Comparison of ENCODE assay signal across 8 mouse cellular contexts in genomic region chr10:121474288-121474687, GRCm38 (mm10). TPM values are rescaled to one million over a fixed set of nuclear protein-coding genes. Genes with fewer than 3 reads are reported as not detected.
A peak's percentile ranks its signal among the peaks of the same experiment; 100 is the strongest.
DNase-seq lines count a peak whose midpoint lies in the region; ATAC-seq and TF ChIP-seq lines count a peak whose summit lies in the region.

No protein-coding gene starts in this region.

- no peak for ATAC-seq in erythroblast, adult 5-6 weeks (replicated peaks; ENCODE audit: low FRiP score, poor library complexity, severe bottlenecking)
- ATAC-seq in heart, embryonic 14.5 days (ENCODE audit: insufficient number of reproducible peaks, insufficient read depth, low FRiP score, low read depth): no peak
- no peak for ATAC-seq in liver, embryonic 14.5 days (ENCODE audit: insufficient read depth)
- no peak for ATAC-seq in monocyte, adult 5-6 weeks (replicated peaks; ENCODE audit: insufficient number of reproducible peaks, low FRiP score, low TSS enrichment, poor library complexity, severe bottlenecking)

- H3K4me2 ChIP-seq in CH12.LX (ENCODE audit: insufficient read depth, low read depth, poor library complexity, severe bottlenecking): peak overlapping the region; percentile 99
- peak overlapping the region; percentile 73 for H3K4me2 ChIP-seq in heart, embryonic 14.5 days (ENCODE audit: low read length)
- H3K4me2 ChIP-seq in liver, embryonic 14.5 days (ENCODE audit: low read depth): peak overlapping the region; percentile 96

- H3K27me3 ChIP-seq in erythroblast, embryonic 14.5 days (ENCODE audit: control insufficient read depth): peaks cover 23% of the 10 kb centered on the region
- H3K27me3 ChIP-seq in CH12.LX (replicated peaks): no peaks in the 10 kb centered on the region
- H3K27me3 ChIP-seq in heart, embryonic 14.5 days (ENCODE audit: control insufficient read depth, insufficient read depth, low read length): no peaks in the 10 kb centered on the region
- peaks cover 3% of the 10 kb centered on the region for H3K27me3 ChIP-seq in liver, embryonic 14.5 days (ENCODE audit: control insufficient read depth, insufficient read depth, low read length)

- H3K79me2 ChIP-seq in CH12.LX (replicated peaks; ENCODE audit: control insufficient read depth, extremely low read depth, insufficient read depth, poor library complexity, severe bottlenecking): peaks cover 30% of the 10 kb centered on the region

- H3K9me3 ChIP-seq in erythroblast, embryonic 14.5 days (ENCODE audit: control insufficient read depth, low read length): no peaks in the 10 kb centered on the region
- H3K9me3 ChIP-seq in CH12.LX (replicated peaks; ENCODE audit: low read length): no peaks in the 10 kb centered on the region
- H3K9me3 ChIP-seq in heart, embryonic 14.5 days (ENCODE audit: control insufficient read depth, low read length): no peaks in the 10 kb centered on the region
- no peaks in the 10 kb centered on the region for H3K9me3 ChIP-seq in liver, embryonic 14.5 days (ENCODE audit: control insufficient read depth, low read length)

- dilution Hi-C loops in CH12.LX (cut with MboI; ENCODE audit: extremely low pct_ligation_motif_present, extremely low pct_unique_long_range_greater_than_20kb, low sequenced_read_pairs): no loop called here

- TF ChIP-seq CTCF in CH12.LX (conservative IDR thresholded peaks at IDR 0.05 in 1 of 2, IDR thresholded peaks at IDR 0.05 in 1 of 2; ENCODE audit: low read depth in 2 of 2, low read length in 2 of 2): no peak
- TF ChIP-seq CTCF in liver, embryonic 14.5 days (IDR thresholded peaks at IDR 0.05; ENCODE audit: low read depth): no peak

- 8% methylated on average over 4 of the region's 4 CpGs for WGBS in heart, embryonic 14.5 days
- WGBS in liver, embryonic 14.5 days (ENCODE audit: insufficient replicate concordance): 16% methylated on average over 4 of the region's 4 CpGs

- H3K4me1 ChIP-seq in erythroblast, embryonic 14.5 days (ENCODE audit: control insufficient read depth): peaks cover 60% of the 10 kb centered on the region
- peaks cover 7 to 63% of the 10 kb centered on the region in 2 experiments for H3K4me1 ChIP-seq in CH12.LX (ENCODE audit: control insufficient read depth in 1 of 2, insufficient read depth in 2 of 2)
- H3K4me1 ChIP-seq in heart, embryonic 14.5 days (ENCODE audit: control insufficient read depth in 2 of 2, insufficient read depth in 2 of 2, low read length in 2 of 2): peaks cover 28 to 57% of the 10 kb centered on the region in 2 experiments
- H3K4me1 ChIP-seq in liver, embryonic 14.5 days (replicated peaks; ENCODE audit: control insufficient read depth in 2 of 2, insufficient read depth in 2 of 2, low read length in 1 of 2): peaks cover 38 to 45% of the 10 kb centered on the region in 2 experiments

- TF ChIP-seq EP300 in CH12.LX (IDR thresholded peaks at IDR 0.05; ENCODE audit: low read length): no peak
- TF ChIP-seq EP300 in liver, embryonic 14.5 days (IDR thresholded peaks at IDR 0.05; ENCODE audit: low read depth): no peak

- H3K36me3 ChIP-seq in erythroblast, embryonic 14.5 days (ENCODE audit: control insufficient read depth): no peaks in the 10 kb centered on the region
- H3K36me3 ChIP-seq in CH12.LX (replicated peaks in 1 of 2; ENCODE audit: control insufficient read depth in 1 of 2, insufficient read depth in 1 of 2, low read length in 1 of 2): no peaks in the 10 kb centered on the region
- H3K36me3 ChIP-seq in heart, embryonic 14.5 days (ENCODE audit: control insufficient read depth, insufficient read depth, low read length): no peaks in the 10 kb centered on the region
- H3K36me3 ChIP-seq in liver, embryonic 14.5 days (replicated peaks; ENCODE audit: control insufficient read depth, insufficient read depth, low read depth): no peaks in the 10 kb centered on the region

- in situ Hi-C loops in CH12.LX (cut with MboI; ENCODE audit: low pct_ligation_motif_present, low pct_unique_long_range_greater_than_20kb, low sequenced_read_pairs): no loop called here

- no peak for TF ChIP-seq RAD21 in CH12.LX (IDR thresholded peaks at IDR 0.05; ENCODE audit: low read depth, low read length)

- DNase-seq in CH12.LX (ENCODE audit: extremely low read depth): no peak
- no peak for DNase-seq in liver, embryonic 14.5 days (ENCODE audit: low read depth in 3 of 3, low spot score in 3 of 3)
- no peak for DNase-seq in adrenal gland, postnatal 14 days
- DNase-seq in layer of hippocampus, adult 9-10 months (ENCODE audit: low spot score): no peak

- H3K9ac ChIP-seq in CH12.LX (ENCODE audit: insufficient read depth, low read depth): peak overlapping the region; percentile 53
- H3K9ac ChIP-seq in heart, embryonic 14.5 days (ENCODE audit: low read length): peak overlapping the region; percentile 97
- H3K9ac ChIP-seq in liver, embryonic 14.5 days (replicated peaks): 0 out of 2 replicates have a peak overlapping the region, but pooled peaks have one; percentile 4

- H3K4me3 ChIP-seq in erythroblast, embryonic 14.5 days (replicated peaks): peak overlapping the region; percentile 79
- peak overlapping the region; percentile 73 to 80 (median 76) for H3K4me3 ChIP-seq in CH12.LX (replicated peaks in 1 of 3; ENCODE audit: low read depth in 2 of 3, low read length in 2 of 3, poor library complexity in 1 of 3)
- peak overlapping the region; percentile 69 to 96 for H3K4me3 ChIP-seq in heart, embryonic 14.5 days (ENCODE audit: control insufficient read depth in 1 of 2, insufficient read depth in 1 of 2, low read depth in 1 of 2, low read length in 2 of 2)
- H3K4me3 ChIP-seq in liver, embryonic 14.5 days (ENCODE audit: insufficient read depth in 1 of 2, low read depth in 2 of 2, low read length in 2 of 2): peak overlapping the region; percentile 59 to 70

- no peak; the same call in 1 of the 2 replicates for TF ChIP-seq POLR2A in CH12.LX (IDR thresholded peaks at IDR 0.05; ENCODE audit: low read depth, low read length)

- H3K27ac ChIP-seq in CH12.LX (ENCODE audit: insufficient read depth, low read depth): peak overlapping the region; percentile 58
- peak overlapping the region; percentile 36 to 92; a peak in 3 of 4 replicates for H3K27ac ChIP-seq in heart, embryonic 14.5 days (replicated peaks in 1 of 2; ENCODE audit: control insufficient read depth in 1 of 2, insufficient read depth in 1 of 2, low read depth in 2 of 2, low read length in 2 of 2)
- no peak overlapping the region for H3K27ac ChIP-seq in liver, embryonic 14.5 days

TF ChIP-seq in CH12.LX, 34 proteins besides CTCF, POLR2A, EP300 and RAD21:
- TF ChIP-seq HCFC1 (IDR thresholded peaks at IDR 0.05; ENCODE audit: low read depth, low read length) (no peak), RCOR1 (conservative IDR thresholded peaks at IDR 0.05; ENCODE audit: low read depth, low read length) (no peak), MXI1 (IDR thresholded peaks at IDR 0.05; ENCODE audit: low read depth, low read length) (peak; percentile 4; the same call in 1 of the 2 replicates), USF1 (IDR thresholded peaks at IDR 0.05; ENCODE audit: low read depth, low read length) (no peak)

RNA-seq across cellular contexts. Expression of gene Rassf3, which starts 1.9 kb away (rescaled TPM):
- 0.06 and 0.07 TPM in 2 replicates for polyA plus RNA-seq in erythroblast, embryonic 14.5 days (2012)
- 11.7 and 12.5 TPM in 2 replicates for total RNA-seq in erythroblast, adult 5-6 weeks (2015; ENCODE audit: low replicate concordance)
- total RNA-seq in erythroblast, adult 5-6 weeks (2017; ENCODE audit: low replicate concordance): 7.8 and 12.7 TPM in 2 replicates
- total RNA-seq in CH12.LX (2012; rRNA removed) (5.7 and 7.3 TPM in 2 replicates), CH12.LX (2014; rRNA removed) (4.0 and 4.1 TPM in 2 replicates)
- polyA plus RNA-seq in CH12.LX (2012; ENCODE audit: insufficient read length, low read depth): 9.0 and 9.9 TPM in 2 replicates
- 25.1 and 25.3 TPM in 2 replicates for polyA plus RNA-seq in heart, embryonic 14.5 days (2014; fragmentation: Nextera tagmentation; extraction: Ambion mirVana)
- polyA plus RNA-seq in liver, embryonic 14.5 days (2012; rRNA removed): 5.7 and 8.6 TPM in 2 replicates
- polyA plus RNA-seq in liver, embryonic 14.5 days (2014; fragmentation: Nextera tagmentation; extraction: Ambion mirVana): 7.9 and 10.8 TPM in 2 replicates
- 80.1 to 98.6 TPM (median 93.0 TPM) in 3 replicates for total RNA-seq in monocyte, adult 5-6 weeks (2017)
- 40.1 and 41.1 TPM in 2 replicates for total RNA-seq in adrenal gland, postnatal 14 days (2021)

Comparison
In these comparisons a context has a peak if more than half of its experiments do, and no peak if none do; other contexts are left out.
1. H3K9ac ChIP-seq: peak in every context shown above with its lines; median percentile 97 in heart, embryonic 14.5 days; 53 in CH12.LX; 4 in liver, embryonic 14.5 days.